Mouse (Mus musculus): ENCODE measurements around the gene Muc1. TPM values are rescaled to one million over a fixed set of nuclear protein-coding genes. Genes with fewer than 3 reads are reported as not detected.

Gene Muc1
- polyA plus RNA-seq, 1 experiment from 2014 or later: 1.6 TPM

- Histone ChIP-seq H3K36me3 (peaks cover 26% of the 10 kb centered on the region), H3K27ac (peak overlapping the region; percentile 79), H3K4me3 (peak overlapping the region; percentile 53), H3K27me3 (peaks cover 19% of the 10 kb centered on the region), H3K9ac (peak overlapping the region; percentile 76), H3K9me3 (no peaks in the 10 kb centered on the region), H3K4me1 (peaks cover 52% of the 10 kb centered on the region), H3K4me2 (peak overlapping the region; percentile 95)
- 32% methylated on average over 14 of the region's 14 CpGs for WGBS
- no peak for ATAC-seq (ENCODE audit: insufficient number of reproducible peaks, insufficient read depth, low FRiP score, low TSS enrichment, low read depth)
These were observed 48.6 kb downstream of the Muc1 start for GRCm38 (mm10) chr3:89277281-89278021.

- peak overlapping the region; percentile 79 for H3K27ac ChIP-seq
- peaks cover 19% of the 10 kb centered on the region for H3K27me3 ChIP-seq
- H3K9me3 ChIP-seq: no peaks in the 10 kb centered on the region
- H3K4me3 ChIP-seq: peak overlapping the region; percentile 53
- ATAC-seq (ENCODE audit: insufficient number of reproducible peaks, insufficient read depth, low FRiP score, low TSS enrichment, low read depth): no peak
- H3K36me3 ChIP-seq: peaks cover 22% of the 10 kb centered on the region
- WGBS: 63% methylated on average over 7 of the region's 7 CpGs
- H3K4me1 ChIP-seq: peaks cover 52% of the 10 kb centered on the region
- H3K9ac ChIP-seq: peak overlapping the region; percentile 76
- peak overlapping the region; percentile 95 for H3K4me2 ChIP-seq
These were observed 49.2 kb downstream of the Muc1 start for GRCm38 (mm10) chr3:89278107-89278506.

DNA sequence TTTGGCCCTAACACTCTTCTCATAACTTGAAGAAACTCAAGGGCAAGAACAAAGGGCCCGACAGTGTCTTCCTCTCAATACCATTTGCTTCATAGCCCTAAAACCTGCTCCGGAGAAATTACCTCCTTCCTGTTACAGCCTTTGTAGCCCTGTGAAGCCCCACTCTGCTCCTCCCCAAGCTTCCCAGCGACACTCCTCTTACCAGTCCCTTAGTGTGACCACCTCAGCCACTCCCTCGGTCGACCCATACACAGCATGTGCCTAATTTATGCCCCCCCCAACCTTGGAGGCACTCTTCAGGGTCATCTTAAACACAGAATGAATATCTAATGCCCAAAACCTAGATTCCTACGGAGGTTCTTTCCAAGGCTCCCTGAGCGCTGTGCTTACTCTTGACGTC is 49.8 kb downstream of the Muc1 start:
- H3K9ac ChIP-seq: peak overlapping the region; percentile 76
- H3K4me1 ChIP-seq: peaks cover 52% of the 10 kb centered on the region
- no peak for ATAC-seq (ENCODE audit: insufficient number of reproducible peaks, insufficient read depth, low FRiP score, low TSS enrichment, low read depth)
- no peaks in the 10 kb centered on the region for H3K9me3 ChIP-seq
- H3K4me2 ChIP-seq: peak overlapping the region; percentile 95
- peaks cover 19% of the 10 kb centered on the region for H3K27me3 ChIP-seq
- peak overlapping the region; percentile 79 for H3K27ac ChIP-seq
- WGBS: 18% methylated on average over 8 of the region's 8 CpGs
- peaks cover 17% of the 10 kb centered on the region for H3K36me3 ChIP-seq
- H3K4me3 ChIP-seq: peak overlapping the region; percentile 53

DNA sequence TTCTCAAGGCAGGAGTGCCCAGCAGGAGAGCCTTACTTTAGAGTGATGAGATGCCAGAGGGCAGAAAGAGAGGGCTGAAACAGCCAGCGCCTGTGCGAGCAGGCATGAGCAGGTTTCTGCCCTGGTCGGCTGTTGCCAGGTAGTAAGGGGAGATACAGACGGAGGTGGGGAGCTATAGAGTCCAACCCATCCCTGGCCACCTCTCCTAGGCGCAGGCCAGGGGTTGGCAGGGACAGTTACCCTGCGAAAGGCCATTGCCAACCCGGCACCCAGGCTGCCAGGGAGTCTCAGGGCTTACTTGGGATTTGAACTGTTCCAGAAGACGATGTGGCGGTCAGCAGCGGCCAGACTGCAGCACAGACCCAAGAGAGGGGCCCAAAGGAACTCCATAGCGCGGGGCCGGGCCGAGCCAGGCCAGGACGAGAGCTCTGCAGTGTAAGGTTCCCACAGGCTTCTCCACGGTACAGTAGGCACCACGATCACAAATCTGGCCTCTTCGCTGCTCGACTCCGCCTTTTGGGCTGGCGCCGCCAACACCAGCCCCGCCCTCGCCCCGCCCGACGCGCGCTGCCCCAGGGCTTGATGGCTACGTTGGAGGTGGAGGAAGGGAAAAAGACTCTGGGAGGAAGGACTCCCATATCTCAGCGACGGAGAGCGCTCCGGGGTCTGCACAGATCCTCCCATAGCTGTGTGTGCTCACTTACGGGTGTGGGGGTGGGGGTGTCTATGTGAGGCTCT is 50.5 kb downstream of the Muc1 start:
- H3K4me2 ChIP-seq: peak overlapping the region; percentile 95
- H3K36me3 ChIP-seq: peaks cover 17% of the 10 kb centered on the region
- peak overlapping the region; percentile 53 for H3K4me3 ChIP-seq
- H3K27me3 ChIP-seq: peaks cover 19% of the 10 kb centered on the region
- 2% methylated on average over 35 of the region's 35 CpGs for WGBS
- peak overlapping the region; percentile 76 for H3K9ac ChIP-seq
- H3K9me3 ChIP-seq: no peaks in the 10 kb centered on the region
- H3K4me1 ChIP-seq: peaks cover 52% of the 10 kb centered on the region
- peak; percentile 82 for ATAC-seq (ENCODE audit: insufficient number of reproducible peaks, insufficient read depth, low FRiP score, low TSS enrichment, low read depth)
- peak overlapping the region; percentile 79 for H3K27ac ChIP-seq

DNA sequence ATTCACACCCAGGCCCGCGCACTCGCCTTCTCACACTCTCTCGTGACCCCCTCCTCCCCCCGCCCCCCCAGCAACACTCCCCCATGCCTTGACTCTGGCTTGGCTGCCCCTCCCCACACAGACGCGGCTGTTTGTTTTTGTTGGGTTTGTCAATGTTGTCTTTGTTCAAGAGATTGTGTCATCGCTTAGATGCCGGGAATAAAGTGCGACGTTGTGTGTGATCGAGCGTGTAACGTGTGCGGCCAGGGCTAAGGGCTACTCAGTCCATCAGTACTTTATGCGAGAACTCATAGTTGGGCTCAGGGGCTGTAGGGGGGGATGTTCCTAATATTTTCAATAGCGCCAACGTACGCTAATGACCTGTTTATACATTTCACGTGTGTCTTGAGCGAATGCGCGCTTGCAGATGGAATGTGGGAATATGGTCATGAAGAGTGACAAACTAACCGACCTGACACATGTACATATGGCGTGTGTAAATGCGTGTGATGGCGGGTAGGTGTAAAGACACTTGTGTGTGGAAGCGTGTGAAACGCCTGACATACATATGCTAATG is 51.3 kb downstream of the Muc1 start:
- WGBS: under 1% methylated on average over 28 of the region's 29 CpGs
- peak overlapping the region; percentile 53 for H3K4me3 ChIP-seq
- peak; percentile 13 for ATAC-seq (ENCODE audit: insufficient number of reproducible peaks, insufficient read depth, low FRiP score, low TSS enrichment, low read depth)
- H3K27ac ChIP-seq: peak overlapping the region; percentile 79
- H3K36me3 ChIP-seq: peaks cover 11% of the 10 kb centered on the region
- H3K9ac ChIP-seq: peak overlapping the region; percentile 76
- peaks cover 55% of the 10 kb centered on the region for H3K4me1 ChIP-seq
- H3K4me2 ChIP-seq: peak overlapping the region; percentile 95
- H3K27me3 ChIP-seq: peaks cover 19% of the 10 kb centered on the region
- no peaks in the 10 kb centered on the region for H3K9me3 ChIP-seq

GRCm38 (mm10) chr3:89280606-89281511 is 52.0 kb downstream of the Muc1 start, which contains the start of gene Efna1:
Gene Efna1 (minus strand): TSS chr3:89281142.
- Histone ChIP-seq H3K4me2 (peak within 1 kb of the TSS; percentile 95), H3K9ac (peak within 1 kb of the TSS; percentile 76), H3K4me1 (peaks cover 55% of the 10 kb centered on the region), H3K36me3 (peaks cover 3% of the 10 kb centered on the region), H3K27me3 (peaks cover 19% of the 10 kb centered on the region), H3K9me3 (no peaks in the 10 kb centered on the region), H3K4me3 (peak within 1 kb of the TSS; percentile 53), H3K27ac (peak within 1 kb of the TSS; percentile 79)
- WGBS: under 1% methylated on average over 52 of the region's 52 CpGs
- no peak for ATAC-seq (ENCODE audit: insufficient number of reproducible peaks, insufficient read depth, low FRiP score, low TSS enrichment, low read depth)

- Histone ChIP-seq H3K9ac (peak overlapping the region; percentile 76), H3K27me3 (peaks cover 19% of the 10 kb centered on the region), H3K9me3 (no peaks in the 10 kb centered on the region), H3K36me3 (no peaks in the 10 kb centered on the region), H3K4me2 (peak overlapping the region; percentile 95), H3K27ac (peak overlapping the region; percentile 55; the same call in 1 of the 2 replicates), H3K4me1 (peaks cover 55% of the 10 kb centered on the region), H3K4me3 (peak overlapping the region; percentile 53)
- ATAC-seq (ENCODE audit: insufficient number of reproducible peaks, insufficient read depth, low FRiP score, low TSS enrichment, low read depth): no peak
- WGBS: 10% methylated on average over 20 of the region's 20 CpGs
These were observed 52.9 kb downstream of the Muc1 start for GRCm38 (mm10) chr3:89281579-89282290.

DNA sequence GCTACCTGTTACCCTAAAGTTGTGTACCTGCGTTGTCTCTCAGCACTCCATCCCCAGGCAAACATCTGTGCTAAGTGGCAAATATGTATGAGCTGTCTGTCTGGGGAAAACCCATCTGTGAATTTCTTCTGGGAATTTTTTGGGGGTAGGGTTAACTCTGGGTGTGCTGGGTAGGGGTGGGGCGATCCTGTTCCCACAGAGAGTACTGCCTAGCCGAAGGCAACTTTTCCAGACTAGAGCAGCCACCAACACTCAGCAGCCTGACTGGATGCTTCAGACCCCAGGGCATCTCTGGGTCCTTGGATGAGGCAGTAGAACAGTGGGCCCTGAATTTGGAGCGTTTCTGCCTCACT is 53.4 kb downstream of the Muc1 start:
- 17% methylated on average over 4 of the region's 4 CpGs for WGBS

More for the DNA sequence above, 53.4 kb downstream of the Muc1 start:
- H3K4me2 ChIP-seq: peak overlapping the region; percentile 95; the same call in 1 of the 2 replicates
- peaks cover 19% of the 10 kb centered on the region for H3K27me3 ChIP-seq
- no peak overlapping the region for H3K4me3 ChIP-seq
- H3K9ac ChIP-seq: no peak overlapping the region
- peaks cover 54% of the 10 kb centered on the region for H3K4me1 ChIP-seq
- no peak overlapping the region for H3K27ac ChIP-seq
- H3K9me3 ChIP-seq: no peaks in the 10 kb centered on the region
- no peaks in the 10 kb centered on the region for H3K36me3 ChIP-seq
- no peak for ATAC-seq (ENCODE audit: insufficient number of reproducible peaks, insufficient read depth, low FRiP score, low TSS enrichment, low read depth)

Measured in embryonic facial prominence, embryonic 13.5 days (tissue).